Mouse (Mus musculus) heart, adult 2 months (tissue): ENCODE measurements at regions not wholly inside any gene's neighbourhood (a gene's known extent, or its start where the extent isn't known, plus 50 kb on each side); places are given as distances from the start of the nearest gene placed in this dataset.

ENCODE experiments used
- DNase-seq, 2 experiments: peaks; one replicate each; pipeline ENCODE4 v3.0.0; 2021
- H3K27ac ChIP-seq: fragments of 200-600 bp; 2 replicates; pipeline ENCODE4 v1.8.1; 2022
- H3K27me3 ChIP-seq: fragments of 200-500 bp; 2 replicates; pipeline ENCODE4 v1.6.1; 2012; ENCODE audit warnings: mild to moderate bottlenecking, low read length, inconsistent platforms, mixed read lengths; ENCODE audit not compliant: control insufficient read depth, insufficient read depth
- H3K36me3 ChIP-seq: fragments of 200-500 bp; 2 replicates; pipeline ENCODE4 v1.6.1; 2012; ENCODE audit warnings: low read length, inconsistent platforms; ENCODE audit not compliant: control insufficient read depth, insufficient read depth
- H3K4me1 ChIP-seq: fragments of 200-500 bp; 2 replicates; pipeline ENCODE4 v1.6.1; 2011; ENCODE audit warnings: low read length; ENCODE audit not compliant: control insufficient read depth, insufficient read depth
- H3K4me3 ChIP-seq: fragments of 200-600 bp; 2 replicates; pipeline ENCODE4 v1.8.1; 2022
- H3K79me2 ChIP-seq: fragments of 200-500 bp; replicated peaks from 2 replicates; pipeline ENCODE4 v1.6.1; 2012; ENCODE audit warnings: mild to moderate bottlenecking, inconsistent platforms, low read length, moderate library complexity, mixed read lengths; ENCODE audit not compliant: control insufficient read depth, insufficient read depth
- H3K9ac ChIP-seq: fragments of 200-500 bp; 2 replicates; pipeline ENCODE4 v1.6.1; 2012; ENCODE audit warnings: low read depth, mild to moderate bottlenecking, control low read depth, inconsistent platforms, low read length, mixed read lengths
- CTCF ChIP-seq: fragments of 200-600 bp; IDR thresholded peaks from 2 replicates; pipeline ENCODE4 v1.8.1; 2022; ENCODE audit warnings: antibody characterized with exemption, mild to moderate bottlenecking, moderate library complexity
- EP300 ChIP-seq: fragments of 200-500 bp; IDR thresholded peaks from 2 replicates; pipeline ENCODE4 v1.6.1; 2011; ENCODE audit warnings: low read depth, low read length, control low read depth; ENCODE audit not compliant: insufficient read depth
- POLR2A ChIP-seq: fragments of 200-500 bp; IDR thresholded peaks from 2 replicates; pipeline ENCODE4 v1.6.1; 2011; ENCODE audit warnings: mild to moderate bottlenecking, low read depth, low read length, control low read depth; ENCODE audit not compliant: insufficient read depth
- WGBS: fragments of 180-500 bp; shearing (Covaris S2); methylation state at CpG from one replicate; pipeline ENCODE4 v1.1.7; 2018; 5-methylcytosine and 5-hydroxymethylcytosine counted together
- intact Hi-C: fragments of 180-260 bp; cut with DNase I; formaldehyde crosslinking; loops from one replicate; pipeline ENCODE4 v1.15.1; 2025

DNA sequence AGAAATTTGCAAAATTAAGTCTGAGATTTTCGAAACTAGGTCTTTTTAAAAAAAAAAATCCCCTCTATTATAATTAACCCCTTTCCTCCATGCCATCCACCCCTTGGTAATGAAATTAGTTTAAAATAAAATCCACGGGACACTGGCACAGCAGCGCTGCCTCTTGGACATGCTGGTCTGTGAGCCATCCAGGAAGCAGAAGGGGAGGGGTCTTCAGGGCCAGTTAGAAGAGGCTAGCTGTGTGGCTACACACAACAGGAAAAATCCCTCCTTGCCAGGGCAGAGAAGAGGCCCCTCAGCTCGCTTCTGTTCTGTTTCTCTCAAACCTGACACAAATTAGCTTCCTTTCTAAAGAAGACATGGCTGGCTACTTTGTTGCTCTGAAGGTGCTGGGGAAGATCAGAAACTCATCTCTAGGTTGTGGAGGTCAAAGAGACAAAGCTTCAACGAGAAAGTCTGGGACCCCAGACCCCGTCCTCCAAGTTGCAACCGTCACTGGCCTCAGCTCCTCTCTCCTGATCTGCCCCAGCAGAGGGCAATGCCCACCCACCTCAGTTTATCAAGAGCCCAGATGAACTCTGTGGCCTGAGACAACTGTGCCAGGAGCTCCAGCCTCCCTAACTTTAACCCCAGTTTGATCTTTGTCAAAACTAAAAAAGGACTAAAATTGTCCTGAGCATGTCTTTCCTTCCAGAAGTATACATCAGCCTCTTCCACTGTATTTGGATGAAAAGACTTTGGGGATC is 85.0 kb upstream of the Lgalsl start:
- intact Hi-C loops: loop anchor here (2.0 to 5.0 kb wide), 5 partner anchors 43 to 321 kb away; partner anchors contain the start of genes Peli1 and Vps54
- H3K4me1 ChIP-seq: peaks cover 10% of the 10 kb centered on the region
- TF ChIP-seq POLR2A: no peak
- TF ChIP-seq CTCF: peak; percentile 47
- H3K4me3 ChIP-seq: no peak overlapping the region
- H3K36me3 ChIP-seq: no peaks in the 10 kb centered on the region
- no peak overlapping the region for H3K9ac ChIP-seq
- H3K27me3 ChIP-seq: no peaks in the 10 kb centered on the region
- 46% methylated on average over 7 of the region's 7 CpGs for WGBS
- H3K79me2 ChIP-seq: no peaks in the 10 kb centered on the region
- H3K27ac ChIP-seq: peak overlapping the region; percentile 66
- no peak for DNase-seq

DNA sequence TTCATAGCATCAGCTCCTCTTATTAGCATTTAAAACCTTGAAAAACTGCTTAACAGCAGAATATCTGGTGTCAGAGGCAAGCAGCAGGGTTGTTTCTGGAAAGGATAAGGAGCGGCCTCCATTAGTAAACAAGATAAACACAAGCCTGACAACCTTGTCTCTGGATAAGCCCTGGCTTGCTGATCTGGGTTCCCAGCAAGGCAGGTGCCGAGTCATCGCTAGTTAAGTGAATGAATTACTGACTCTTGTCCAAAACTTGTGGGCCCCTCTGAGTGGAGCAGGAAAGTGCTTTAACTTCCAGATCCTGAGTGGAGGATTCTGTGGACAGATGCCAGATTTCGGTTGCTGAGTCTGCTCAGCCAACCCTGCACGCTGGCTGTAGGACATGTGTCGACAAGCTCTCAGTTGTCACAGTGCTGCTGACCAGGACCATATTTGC is 85.6 kb upstream of the Lgalsl start:
- no peak overlapping the region for H3K9ac ChIP-seq
- intact Hi-C loops: loop anchor here (5.0 kb wide), 2 partner anchors 106 to 321 kb away; partner anchors contain the start of gene Vps54
- no peaks in the 10 kb centered on the region for H3K36me3 ChIP-seq
- no peaks in the 10 kb centered on the region for H3K27me3 ChIP-seq
- H3K27ac ChIP-seq: peak overlapping the region; percentile 66
- H3K79me2 ChIP-seq: no peaks in the 10 kb centered on the region
- WGBS: 14% methylated on average over 6 of the region's 6 CpGs
- TF ChIP-seq EP300: no peak
- TF ChIP-seq CTCF: no peak
- TF ChIP-seq POLR2A: no peak
- H3K4me1 ChIP-seq: peaks cover 10% of the 10 kb centered on the region
- peak in 1 of 2 experiments; percentile 38 for DNase-seq
- H3K4me3 ChIP-seq: no peak overlapping the region

DNA sequence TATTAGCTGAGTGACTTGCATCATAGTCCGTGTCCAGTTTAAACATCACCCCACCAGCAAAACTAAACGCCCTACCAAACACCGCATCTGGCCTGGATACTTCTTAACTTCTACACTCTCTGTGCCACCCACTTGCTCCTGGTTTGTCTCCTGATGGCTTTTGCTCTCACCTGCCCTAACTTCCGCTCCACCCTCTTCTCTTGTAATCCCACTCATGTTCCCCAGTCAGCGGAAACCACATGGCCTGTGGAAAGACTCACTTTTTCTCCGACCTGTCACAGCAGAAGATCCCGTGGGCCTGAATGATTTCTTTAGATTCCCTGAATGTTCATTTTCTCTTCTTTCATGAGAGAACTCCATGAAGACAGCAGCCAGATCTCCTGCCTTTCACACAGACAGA is 86.1 kb upstream of the Lgalsl start:
- Histone ChIP-seq H3K27ac (no peak overlapping the region; the same call in 1 of the 2 replicates), H3K27me3 (no peaks in the 10 kb centered on the region), H3K4me3 (no peak overlapping the region), H3K4me1 (peaks cover 10% of the 10 kb centered on the region), H3K9ac (no peak overlapping the region), H3K36me3 (no peaks in the 10 kb centered on the region), H3K79me2 (no peaks in the 10 kb centered on the region)
- intact Hi-C loops: loop anchor here (5.0 kb wide), 2 partner anchors 105 to 320 kb away; partner anchors contain the start of gene Vps54
- WGBS: 90% methylated on average over 7 of the region's 7 CpGs
- no peak for DNase-seq
- TF ChIP-seq EP300 (no peak), CTCF (no peak), POLR2A (no peak)

DNA sequence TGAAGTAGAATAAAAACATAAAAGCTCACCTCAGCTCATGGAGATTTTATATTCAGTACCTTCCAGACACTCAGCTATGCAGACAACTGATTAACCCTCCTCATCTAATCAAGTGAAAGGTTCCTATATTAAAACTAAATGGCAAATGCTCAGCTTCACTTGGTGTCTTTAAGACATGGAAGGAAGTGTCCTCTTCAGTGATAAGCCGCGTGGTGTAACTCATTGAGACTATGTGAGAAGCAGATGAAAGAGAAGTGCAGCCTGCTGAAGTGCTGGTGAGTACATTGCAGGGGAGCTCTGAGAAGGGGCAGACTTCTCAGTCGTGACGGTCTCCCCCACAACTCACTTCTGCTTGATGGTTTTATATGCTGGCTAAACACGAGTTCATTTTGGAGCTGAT is 86.6 kb upstream of the Lgalsl start:
- intact Hi-C loops: loop anchor here (5.0 kb wide), 2 partner anchors 105 to 320 kb away; partner anchors contain the start of gene Vps54
- no peak for TF ChIP-seq POLR2A
- TF ChIP-seq EP300: no peak
- no peak for TF ChIP-seq CTCF
- H3K79me2 ChIP-seq: no peaks in the 10 kb centered on the region
- no peak overlapping the region for H3K4me3 ChIP-seq
- H3K27me3 ChIP-seq: no peaks in the 10 kb centered on the region
- no peak overlapping the region for H3K27ac ChIP-seq
- H3K36me3 ChIP-seq: no peaks in the 10 kb centered on the region
- peaks cover 10% of the 10 kb centered on the region for H3K4me1 ChIP-seq
- H3K9ac ChIP-seq: no peak overlapping the region
- no peak for DNase-seq
- 77% methylated on average over 5 of the region's 5 CpGs for WGBS

DNA sequence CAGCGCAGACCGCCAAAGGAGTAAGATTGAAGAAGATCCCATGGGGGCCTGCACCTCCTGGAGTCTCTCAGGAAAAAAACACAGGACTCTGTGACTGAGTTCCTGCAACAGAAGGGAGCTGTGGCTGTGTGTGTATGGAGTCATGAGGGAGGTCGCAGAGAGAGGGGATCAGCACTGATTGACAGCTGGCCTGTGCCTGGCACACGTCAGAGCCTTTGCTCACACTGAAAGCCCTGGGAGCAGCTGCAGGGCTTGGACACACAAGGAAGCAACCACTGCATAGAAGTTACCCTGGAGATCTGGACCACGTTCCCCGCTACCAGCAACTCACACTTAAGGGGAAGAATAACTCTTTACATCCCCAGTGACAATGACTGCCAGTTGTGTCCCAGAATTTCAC is 92.3 kb upstream of the Lgalsl start:
- H3K4me3 ChIP-seq: no peak overlapping the region
- intact Hi-C loops: no loop called here
- no peak for TF ChIP-seq CTCF
- TF ChIP-seq EP300: no peak
- no peak for TF ChIP-seq POLR2A
- no peaks in the 10 kb centered on the region for H3K27me3 ChIP-seq
- DNase-seq: no peak
- no peaks in the 10 kb centered on the region for H3K4me1 ChIP-seq
- WGBS: 75% methylated on average over 6 of the region's 6 CpGs
- no peak overlapping the region for H3K27ac ChIP-seq
- H3K79me2 ChIP-seq: no peaks in the 10 kb centered on the region
- no peaks in the 10 kb centered on the region for H3K36me3 ChIP-seq
- no peak overlapping the region for H3K9ac ChIP-seq

DNA sequence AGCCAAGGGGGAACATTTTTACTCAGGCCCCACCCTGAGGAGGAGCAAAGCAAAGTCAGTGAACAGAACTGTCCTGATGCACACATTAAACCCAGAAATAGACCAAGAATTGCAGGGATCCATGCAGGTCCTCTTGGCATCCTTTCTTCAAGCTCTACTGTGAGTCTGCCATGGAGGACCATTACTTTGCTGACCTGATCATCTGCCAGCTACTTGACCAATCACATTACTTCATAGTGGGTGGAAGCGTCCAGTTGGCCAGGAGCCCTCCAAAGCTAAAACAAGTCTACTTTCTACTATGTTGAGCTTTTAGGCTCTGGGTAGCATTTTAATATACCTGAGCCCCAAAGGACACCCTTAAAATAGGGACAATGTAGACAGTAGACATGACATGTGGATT is 98.6 kb upstream of the Lgalsl start:
- H3K79me2 ChIP-seq: no peaks in the 10 kb centered on the region
- intact Hi-C loops: no loop called here
- H3K4me1 ChIP-seq: no peaks in the 10 kb centered on the region
- no peak overlapping the region for H3K4me3 ChIP-seq
- H3K27me3 ChIP-seq: no peaks in the 10 kb centered on the region
- no peak overlapping the region for H3K9ac ChIP-seq
- 63% methylated on average over 1 of the region's 1 CpGs for WGBS
- TF ChIP-seq POLR2A (no peak), EP300 (no peak), CTCF (no peak)
- no peak overlapping the region for H3K27ac ChIP-seq
- no peaks in the 10 kb centered on the region for H3K36me3 ChIP-seq
- no peak for DNase-seq
